Mouse (Mus musculus) CH12.LX (cell line): ENCODE results near the gene Nenf. TPM values are rescaled to one million over a fixed set of nuclear protein-coding genes. Genes with fewer than 3 reads are reported as not detected.

Experiments
- DNase-seq: peaks from one replicate; pipeline ENCODE4 v3.0.0-alpha.2; 2013; ENCODE audit errors: extremely low read depth
- H3K27ac ChIP-seq: 2 replicates; pipeline ENCODE4 v1.5.1; 2012; ENCODE audit warnings: low read depth, mild to moderate bottlenecking, control low read depth, moderate library complexity; ENCODE audit not compliant: insufficient read depth
- H3K27me3 ChIP-seq: replicated peaks from 2 replicates; pipeline ENCODE3; 2012; ENCODE audit warnings: inconsistent platforms
- H3K36me3 ChIP-seq, 2 experiments: replicated peaks in 1 of 2; 2 replicates each; pipeline versions ENCODE3 to v1.6.1; 2012; ENCODE audit warnings: inconsistent platforms in 1 of 2, low read length in 1 of 2, mild to moderate bottlenecking in 1 of 2, mixed read lengths in 1 of 2, moderate library complexity in 1 of 2; ENCODE audit not compliant: control insufficient read depth in 1 of 2, insufficient read depth in 1 of 2
- H3K4me1 ChIP-seq, 2 experiments: 2 replicates each; pipeline ENCODE4 v1.6.1; 2012; ENCODE audit warnings: inconsistent platforms in 1 of 2, moderate library complexity in 1 of 2; ENCODE audit not compliant: insufficient read depth in 2 of 2, control insufficient read depth in 1 of 2
- H3K4me2 ChIP-seq: 2 replicates; pipeline ENCODE4 v1.6.1; 2012; ENCODE audit warnings: low read depth, mild to moderate bottlenecking, control low read depth; ENCODE audit not compliant: poor library complexity, insufficient read depth, severe bottlenecking
- H3K4me3 ChIP-seq, 3 experiments: fragments of 150-350 bp in 1 of 3; sonication (generic) in 1 of 3; replicated peaks in 1 of 3; 2 replicates each; pipeline versions ENCODE3 to v1.5.1; 2011 to 2012; ENCODE audit warnings: low read depth in 2 of 3, low read length in 2 of 3, mild to moderate bottlenecking in 2 of 3, moderate library complexity in 2 of 3, control low read depth in 1 of 3, improper control_type of control experiment in 1 of 3, inconsistent platforms in 1 of 3, mixed read lengths in 1 of 3; ENCODE audit not compliant: poor library complexity in 1 of 3
- H3K79me2 ChIP-seq: replicated peaks from 2 replicates; pipeline ENCODE4 v1.6.1; 2012; ENCODE audit warnings: mild to moderate bottlenecking, moderate library complexity; ENCODE audit not compliant: control insufficient read depth, poor library complexity, insufficient read depth, severe bottlenecking; ENCODE audit errors: extremely low read depth
- H3K9ac ChIP-seq: 2 replicates; pipeline ENCODE4 v1.6.1; 2012; ENCODE audit warnings: low read depth, mild to moderate bottlenecking, control low read depth, moderate library complexity; ENCODE audit not compliant: insufficient read depth
- H3K9me3 ChIP-seq: replicated peaks from 2 replicates; pipeline ENCODE3; 2012; ENCODE audit warnings: low read length, inconsistent platforms, mixed read lengths
- BHLHE40 ChIP-seq: IDR thresholded peaks from 2 replicates; pipeline ENCODE4 v1.6.1; 2011; ENCODE audit warnings: mild to moderate bottlenecking, low read depth, low read length, improper control_type of control experiment
- ELF1 ChIP-seq: IDR thresholded peaks from 2 replicates; pipeline ENCODE4 v1.6.1; 2014; ENCODE audit warnings: low read depth, mild to moderate bottlenecking, inconsistent platforms, low read length, improper control_type of control experiment
- IRF4 ChIP-seq: IDR thresholded peaks from 2 replicates; pipeline ENCODE4 v1.6.1; 2014; ENCODE audit warnings: low read depth, mild to moderate bottlenecking, inconsistent platforms, low read length, improper control_type of control experiment
- JUN ChIP-seq: IDR thresholded peaks from 2 replicates; pipeline ENCODE4 v1.6.1; 2011; ENCODE audit warnings: low read depth, mild to moderate bottlenecking, low read length, improper control_type of control experiment, moderate library complexity; ENCODE audit not compliant: insufficient read depth
- MAFK ChIP-seq: IDR thresholded peaks from 2 replicates; pipeline ENCODE4 v1.6.1; 2011; ENCODE audit warnings: low read length, improper control_type of control experiment; ENCODE audit not compliant: insufficient replicate concordance
- MAX ChIP-seq: IDR thresholded peaks from 2 replicates; pipeline ENCODE4 v1.6.1; 2011; ENCODE audit warnings: low read length, improper control_type of control experiment
- MAZ ChIP-seq: IDR thresholded peaks from 2 replicates; pipeline ENCODE4 v1.6.1; 2012; ENCODE audit warnings: low read depth, mild to moderate bottlenecking, inconsistent platforms, low read length, improper control_type of control experiment, moderate library complexity
- MXI1 ChIP-seq: IDR thresholded peaks from 2 replicates; pipeline ENCODE4 v1.6.1; 2011; ENCODE audit warnings: mild to moderate bottlenecking, low read depth, low read length, improper control_type of control experiment
- MYC ChIP-seq: IDR thresholded peaks from 2 replicates; pipeline ENCODE4 v1.6.1; 2011; ENCODE audit warnings: low read depth, mild to moderate bottlenecking, improper control_type of control experiment, low read length
- NELFE ChIP-seq: IDR thresholded peaks from 2 replicates; pipeline ENCODE4 v1.6.1; 2011; ENCODE audit warnings: low read depth, low read length, improper control_type of control experiment
- POLR2A ChIP-seq: IDR thresholded peaks from 2 replicates; pipeline ENCODE4 v1.6.1; 2011; ENCODE audit warnings: low read depth, mild to moderate bottlenecking, improper control_type of control experiment, low read length
- RAD21 ChIP-seq: IDR thresholded peaks from 2 replicates; pipeline ENCODE4 v1.6.1; 2011; ENCODE audit warnings: low read depth, mild to moderate bottlenecking, low read length, improper control_type of control experiment, moderate library complexity
- RCOR1 ChIP-seq: conservative IDR thresholded peaks from 2 replicates; pipeline ENCODE4 v1.6.1; 2012; ENCODE audit warnings: low read depth, mild to moderate bottlenecking, inconsistent platforms, low read length, improper control_type of control experiment
- SIN3A ChIP-seq: IDR thresholded peaks from 2 replicates; pipeline ENCODE4 v1.6.1; 2012; ENCODE audit warnings: low read length, improper control_type of control experiment, inconsistent platforms
- USF2 ChIP-seq: conservative IDR thresholded peaks from 2 replicates; pipeline ENCODE4 v1.6.1; 2011; ENCODE audit warnings: low read depth, low read length, improper control_type of control experiment
- ZC3H11A ChIP-seq: IDR thresholded peaks from 2 replicates; pipeline ENCODE4 v1.6.1; 2012; ENCODE audit warnings: low read depth, mild to moderate bottlenecking, inconsistent platforms, low read length, improper control_type of control experiment
- ZMIZ1 ChIP-seq: IDR thresholded peaks from 2 replicates; pipeline ENCODE4 v1.6.1; 2012; ENCODE audit warnings: low read depth, mild to moderate bottlenecking, inconsistent platforms, low read length, improper control_type of control experiment
- dilution Hi-C: fragments of 300-500 bp; cut with MboI; formaldehyde crosslinking; loops from 2 replicates; pipeline ENCODE4 v1.14.3; 2020; ENCODE audit warnings: low sequenced_read_pairs; ENCODE audit not compliant: extremely low pct_unique_long_range_greater_than_20kb, extremely low pct_ligation_motif_present
- in situ Hi-C: fragments of 300-500 bp; cut with MboI; formaldehyde crosslinking; loops from 3 replicates; pipeline ENCODE4 v1.14.3; 2019; ENCODE audit warnings: low sequenced_read_pairs, low pct_ligation_motif_present, low pct_unique_long_range_greater_than_20kb, mixed read lengths
- polyA plus RNA-seq: library from polyadenylated mRNA; unstranded; fragments of >175 nt; gene quantifications from 2 replicates; pipeline ENCODE4 v1.2.1, GENCODE M21; 2012; ENCODE audit warnings: low read depth; ENCODE audit not compliant: insufficient read length
- total RNA-seq, 2 experiments: library from RNA; depleted of rRNA; stranded (reverse); fragments of 300-350 nt in 1 of 2; fragments of >200 nt in 1 of 2; gene quantifications; 2 replicates each; pipeline ENCODE4 v1.2.3; 2012 to 2014

Gene Nenf
- total and polyA plus RNA-seq, 3 experiments = 28.8 to 86.7 (median 43.8) TPM

- TF ChIP-seq IRF4 = peak; percentile 75
- peak; percentile 94 for TF ChIP-seq MAX
- TF ChIP-seq RAD21 = no peak
- peak; percentile 91 for TF ChIP-seq MYC
- TF ChIP-seq MAFK = 0 out of 2 replicates have a peak, but pooled peaks have one; percentile 7
Observed at GRCm38 (mm10) chr1:191325726-191326232, 7.8 kb upstream of the Nenf start, which contains the start of gene Tmem206 (continued).

DNA sequence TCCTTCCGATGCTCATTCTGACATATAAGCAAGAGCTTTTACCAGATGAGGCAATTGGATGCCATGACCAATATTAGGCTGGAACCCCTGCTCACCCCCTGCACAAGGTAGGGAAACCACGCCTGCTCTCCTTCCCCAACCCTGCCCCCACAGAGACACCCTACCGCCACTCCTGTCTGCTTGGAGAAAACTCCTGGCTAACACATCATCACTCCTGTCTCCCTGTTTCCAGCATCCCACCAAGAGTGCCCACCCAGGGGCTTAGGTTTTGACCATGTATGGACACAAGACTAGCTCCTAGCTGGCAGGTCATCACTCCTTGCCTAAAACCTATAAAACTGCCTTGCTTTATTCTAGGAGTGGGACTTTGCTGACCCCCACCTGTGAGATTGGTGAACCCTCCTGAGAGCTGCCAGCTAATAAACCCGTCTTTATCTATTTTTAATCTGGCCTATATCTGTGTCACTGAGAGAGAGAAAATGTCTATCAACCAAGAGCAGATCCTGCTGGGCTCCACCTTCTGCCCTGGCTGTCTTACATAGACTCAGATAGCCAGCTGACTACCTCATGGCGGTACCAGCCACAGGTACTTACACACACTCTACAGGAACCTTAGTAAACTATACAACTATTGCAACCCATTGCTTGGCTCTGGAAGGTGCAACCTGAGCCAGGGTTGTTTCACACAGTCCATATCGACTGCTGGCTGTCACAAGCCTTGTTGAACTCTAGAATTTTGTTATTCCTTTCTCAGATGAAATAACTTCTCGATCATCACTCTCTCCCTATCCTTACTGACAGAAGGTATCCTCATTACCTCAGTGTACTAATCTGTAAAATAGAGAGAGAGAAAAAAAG is 7.0 kb upstream of the Nenf start:
- dilution Hi-C loops (no loop called here), in situ Hi-C loops (loop anchor here (25.0 kb wide), 1 partner anchor 487 kb away; the partner anchor contains the start of gene Nek2)
- no peak for TF ChIP-seq MYC
- TF ChIP-seq POLR2A = no peak
- TF ChIP-seq MXI1 = no peak
- no peak for TF ChIP-seq SIN3A
- TF ChIP-seq ZMIZ1 = no peak
- TF ChIP-seq RAD21 = no peak
- no peak for TF ChIP-seq NELFE
- no peak for TF ChIP-seq RCOR1
- TF ChIP-seq JUN = no peak
- TF ChIP-seq BHLHE40 = no peak
- no peak for TF ChIP-seq USF2
- TF ChIP-seq ELF1 = no peak
- TF ChIP-seq MAZ = no peak
- no peak for TF ChIP-seq ZC3H11A
- Histone ChIP-seq H3K4me2 (peak overlapping the region; percentile 39; the same call in 1 of the 2 replicates), H3K4me3 (no peak overlapping the region), H3K9ac (no peak overlapping the region), H3K36me3 (peaks cover 0 to 15% of the 10 kb centered on the region in 2 experiments), H3K27ac (no peak overlapping the region), H3K9me3 (no peaks in the 10 kb centered on the region), H3K27me3 (no peaks in the 10 kb centered on the region), H3K4me1 (peaks cover 19 to 50% of the 10 kb centered on the region in 2 experiments), H3K79me2 (peaks cover 13% of the 10 kb centered on the region)
- no peak for DNase-seq
